Mouse (Mus musculus): ENCODE data around the gene Nr1d1. TPM values are rescaled to one million over a fixed set of nuclear protein-coding genes. Genes with fewer than 3 reads are reported as not detected.

Nr1d1 gene
- total RNA-seq, 2 experiments from 2014 or later: 26.3 to 27.6 TPM

DNA sequence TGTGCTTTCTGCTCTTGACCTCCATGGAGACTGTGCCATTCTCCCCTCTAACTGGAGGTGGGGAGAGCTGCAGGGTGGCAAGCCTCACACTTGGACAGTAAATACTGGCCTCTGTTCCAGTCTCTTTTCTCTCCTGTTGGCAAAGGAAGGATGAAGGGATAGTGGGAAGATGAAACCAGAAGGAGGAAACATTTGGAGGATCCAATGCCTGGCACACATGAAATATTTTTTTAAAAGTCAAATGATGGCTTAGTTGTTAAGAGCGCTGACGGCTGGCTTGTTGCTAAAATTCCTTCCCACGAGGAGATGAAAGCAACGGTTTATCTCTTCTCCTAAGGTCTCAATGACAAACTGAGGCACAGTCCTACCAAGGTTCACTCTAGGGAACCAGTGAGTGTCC is 40.0 kb downstream of the Nr1d1 start:
- DNase-seq: no peak

DNA sequence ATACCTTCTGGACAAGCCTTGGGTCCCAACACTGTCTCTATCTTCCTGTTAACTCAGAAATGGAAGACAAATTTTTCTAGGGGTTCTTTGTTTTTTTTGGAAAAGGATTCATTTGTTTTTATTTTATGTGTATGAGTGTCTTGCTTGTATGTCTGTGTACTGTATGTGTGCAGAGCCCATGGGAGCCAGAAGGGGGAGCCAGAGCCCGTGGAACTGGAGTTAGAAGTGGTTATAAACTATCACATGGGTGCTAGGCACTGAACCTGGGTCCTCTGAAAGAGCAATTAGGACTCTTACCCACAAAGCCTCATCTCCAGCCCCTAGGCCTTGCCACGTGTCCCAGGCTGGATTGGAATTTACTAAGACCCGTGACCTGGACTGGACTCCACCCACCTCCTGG is 41.1 kb downstream of the Nr1d1 start:
- no peak for DNase-seq

- DNase-seq: no peak
Observed at GRCm38 (mm10) chr11:98731134-98731533, 44.0 kb downstream of the Nr1d1 start.

DNA sequence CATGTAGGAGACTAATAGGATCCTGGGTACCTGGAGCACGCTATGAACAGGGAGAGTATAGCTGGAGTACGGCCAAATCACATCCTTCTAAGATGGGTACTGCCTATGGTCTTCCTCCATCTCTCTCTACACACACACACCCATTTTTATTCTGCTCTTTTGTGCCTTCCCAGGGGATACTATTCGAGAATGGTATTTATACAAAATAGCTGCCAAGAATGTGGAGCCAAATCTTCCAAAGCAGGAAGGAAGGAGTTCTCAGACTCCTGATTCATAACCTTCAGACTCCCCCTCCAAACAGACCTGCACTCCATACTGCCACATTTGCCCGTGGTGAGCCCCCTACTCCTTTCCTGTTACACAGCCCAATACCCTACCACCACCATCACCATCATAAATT is 44.4 kb downstream of the Nr1d1 start:
- no peak for DNase-seq

- DNase-seq: peak; percentile 87
Observed at GRCm38 (mm10) chr11:98729119-98729588, 46.0 kb downstream of the Nr1d1 start, which contains the start of gene Med24. Gene Med24, minus strand, starts transcription at chr11:98729435.

DNA sequence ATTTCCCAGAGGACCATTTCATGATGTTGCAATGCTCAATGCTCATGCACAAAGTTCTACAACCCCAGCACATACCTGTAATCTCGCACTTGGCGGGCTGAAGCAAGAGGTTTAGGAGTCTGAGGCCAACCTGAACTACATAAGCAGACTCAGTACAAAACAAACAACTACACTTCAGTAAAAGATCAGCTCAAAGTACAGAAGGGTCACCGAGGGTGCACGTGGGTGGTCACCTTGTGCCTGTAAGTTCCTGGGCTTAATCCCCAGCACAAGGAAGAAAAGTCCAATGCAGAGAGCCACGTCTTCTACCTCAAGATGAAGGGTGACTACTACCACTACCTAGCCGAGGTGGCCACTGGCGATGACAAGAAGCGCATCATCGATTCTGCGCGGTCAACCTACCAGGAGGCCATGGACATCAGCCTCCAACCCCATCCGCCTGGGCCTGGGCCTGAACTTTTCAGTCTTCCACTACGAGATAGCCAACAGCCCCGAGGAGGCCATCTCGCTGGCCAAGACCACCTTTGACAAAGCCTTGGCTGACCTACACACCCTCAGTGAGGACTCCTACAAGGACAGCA is 49.1 kb downstream of the Nr1d1 start:
- no peak for DNase-seq

GRCm38 (mm10) chr11:98723098-98723497 is 52.0 kb downstream of the Nr1d1 start:
- no peak for DNase-seq

GRCm38 (mm10) chr11:98721458-98722226 is 53.5 kb downstream of the Nr1d1 start:
- peak; percentile 88 for DNase-seq

- DNase-seq: no peak
Observed at GRCm38 (mm10) chr11:98720756-98721155, 54.4 kb downstream of the Nr1d1 start.

Other genes with a start within 250 kb of the Nr1d1 start
- gene Ikzf3, start 229.3 kb downstream of the Nr1d1 start, total RNA-seq (2021): under 1 TPM; 0.67 to 0.72 TPM
- gene Zpbp2, start 224.2 kb downstream of the Nr1d1 start, total RNA-seq (2021): under 1 TPM in 1 of 2 experiments, not detected in 1; 0.17 TPM
- 10 to 100 TPM; 36.5 to 41.5 TPM for gene Ormdl3, start 188.0 kb downstream of the Nr1d1 start, total RNA-seq (2021)
- not detected for gene Lrrc3c, start 177.0 kb downstream of the Nr1d1 start, total RNA-seq (2021)
- 10 to 100 TPM; 29.2 to 29.5 TPM for gene Gm12355, start 149.7 kb downstream of the Nr1d1 start, total RNA-seq (2021)
- 1 to 10 TPM; 3.2 to 5.2 TPM for gene Gsdma3, start 149.0 kb downstream of the Nr1d1 start, total RNA-seq (2021)
- gene Gsdma2, start 128.6 kb downstream of the Nr1d1 start, total RNA-seq (2021): not detected
- not detected for gene Gsdma, start 111.0 kb downstream of the Nr1d1 start, total RNA-seq (2021)
- 100 to 1,000 TPM; 138 to 140 TPM for gene Psmd3, start 92.8 kb downstream of the Nr1d1 start, total RNA-seq (2021)
- not detected for gene Csf3, start 74.1 kb downstream of the Nr1d1 start, total RNA-seq (2021)
- gene Med24, start 45.9 kb downstream of the Nr1d1 start, total RNA-seq (2021): 10 to 100 TPM; 51.7 to 52.3 TPM
- gene Thra, start 34.7 kb downstream of the Nr1d1 start, total RNA-seq (2021): 100 to 1,000 TPM; 171 to 183 TPM
- gene Msl1, start 20.2 kb upstream of the Nr1d1 start, total RNA-seq (2021): 10 to 100 TPM; 67.8 to 71.5 TPM
- gene Casc3, start 29.6 kb upstream of the Nr1d1 start, total RNA-seq (2021): 10 to 100 TPM; 26.9 to 28.4 TPM
- 1 to 10 TPM; 1.3 TPM for gene Rapgefl1, start 61.5 kb upstream of the Nr1d1 start, total RNA-seq (2021)
- 10 to 100 TPM; 12.6 to 14.1 TPM for gene Wipf2, start 88.3 kb upstream of the Nr1d1 start, total RNA-seq (2021)
- 10 to 100 TPM in 1 of 2 experiments, 1 to 10 TPM in 1; 9.8 to 10.2 TPM for gene Cdc6, start 132.5 kb upstream of the Nr1d1 start, total RNA-seq (2021)
- 10 to 100 TPM; 34.6 to 38.1 TPM for gene Rara, start 152.5 kb upstream of the Nr1d1 start, total RNA-seq (2021)
- gene Gjd3, start 207.7 kb upstream of the Nr1d1 start, total RNA-seq (2021): 1 to 10 TPM; 2.0 to 2.5 TPM
- 100 to 1,000 TPM; 174 to 191 TPM for gene Top2a, start 248.9 kb upstream of the Nr1d1 start, total RNA-seq (2021)